Mouse (Mus musculus) kidney, adult 8-10 months (tissue): ENCODE data around the gene Olfr373.
A peak's percentile ranks its signal among the peaks of the same experiment; 100 is the strongest.

Experiments
- DNase-seq, 2 experiments: peaks; one replicate each; pipeline ENCODE4 v3.0.0; 2022

Gene Olfr373

GRCm38 (mm10) chr8:72134756-72135445 lies 51.9 kb downstream of the Olfr373 start, which contains the start of gene Tpm4:
TSS of gene Tpm4 (plus strand) at chr8:72134975.
- DNase-seq: peak; percentile 47 to 57

GRCm38 (mm10) chr8:72135446-72136301 lies 52.7 kb downstream of the Olfr373 start:
- peak; percentile 20 to 25 for DNase-seq

- DNase-seq: peak; percentile 67 to 76
Measured at GRCm38 (mm10) chr8:72136302-72136978, 53.5 kb downstream of the Olfr373 start.

GRCm38 (mm10) chr8:72137431-72137830 lies 54.5 kb downstream of the Olfr373 start:
- DNase-seq: no peak

- DNase-seq: no peak
Measured at GRCm38 (mm10) chr8:72138456-72138855, 55.5 kb downstream of the Olfr373 start.

- DNase-seq: no peak
Measured at GRCm38 (mm10) chr8:72143256-72143824, 60.4 kb downstream of the Olfr373 start.

- DNase-seq: no peak
Measured at GRCm38 (mm10) chr8:72144345-72144975, 61.5 kb downstream of the Olfr373 start.

- DNase-seq: no peak
Measured at GRCm38 (mm10) chr8:72145511-72145910, 62.5 kb downstream of the Olfr373 start.

- no peak for DNase-seq
Measured at GRCm38 (mm10) chr8:72146056-72146455, 63.1 kb downstream of the Olfr373 start.

- no peak for DNase-seq
Measured at GRCm38 (mm10) chr8:72146556-72146955, 63.6 kb downstream of the Olfr373 start.

GRCm38 (mm10) chr8:72147266-72147665 lies 64.3 kb downstream of the Olfr373 start:
- DNase-seq: no peak

GRCm38 (mm10) chr8:72149056-72149455 lies 66.1 kb downstream of the Olfr373 start:
- no peak for DNase-seq

- no peak for DNase-seq
Measured at GRCm38 (mm10) chr8:72151418-72152078, 68.6 kb downstream of the Olfr373 start.
